Mouse (Mus musculus) heart, postnatal 0 days (tissue): Measurements from ENCODE around the gene Camk2b.
"Not testable (repeated sequence)": the region's sequence is repeated elsewhere in the genome, so short reads cannot be mapped to it uniquely, and the experiment has no call there.

Experiments
- CTCF ChIP-seq: IDR thresholded peaks from 2 replicates; pipeline ENCODE4 v1.5.1; 2016; ENCODE audit warnings: antibody characterized with exemption, control low read depth, low read depth
- EP300 ChIP-seq: IDR thresholded peaks from 2 replicates; pipeline ENCODE4 v1.6.1; 2016; ENCODE audit warnings: antibody characterized with exemption, low read depth

- TF ChIP-seq CTCF, EP300: not testable (repeated sequence)
Observed at GRCm38 (mm10) chr11:6005374-6006043, 60.7 kb downstream of the Camk2b start.
